Mouse (Mus musculus) spleen, adult 2 months (tissue): ENCODE results near the gene Xpr1. TPM values are rescaled to one million over a fixed set of nuclear protein-coding genes. Genes with fewer than 3 reads are reported as not detected.

Source experiments
- DNase-seq, 2 experiments: peaks; one replicate each; pipeline versions ENCODE4 v3.0.0 to v3.0.0-alpha.2; 2012 to 2021; ENCODE audit warnings: low spot score in 2 of 2, low read depth in 1 of 2
- H3K27ac ChIP-seq: fragments of 200-500 bp; 2 replicates; pipeline ENCODE4 v1.5.1; 2012; ENCODE audit warnings: low read length, inconsistent platforms; ENCODE audit not compliant: insufficient read depth
- H3K27me3 ChIP-seq: fragments of 200-500 bp; 2 replicates; pipeline ENCODE4 v1.6.1; 2012; ENCODE audit warnings: mild to moderate bottlenecking, moderate library complexity, low read length, inconsistent platforms; ENCODE audit not compliant: control insufficient read depth, insufficient read depth
- H3K36me3 ChIP-seq: fragments of 200-500 bp; 2 replicates; pipeline ENCODE4 v1.6.1; 2012; ENCODE audit warnings: mild to moderate bottlenecking, low read length, inconsistent platforms; ENCODE audit not compliant: control insufficient read depth, insufficient read depth
- H3K4me1 ChIP-seq: fragments of 200-500 bp; 2 replicates; pipeline ENCODE4 v1.6.1; 2011; ENCODE audit warnings: inconsistent platforms; ENCODE audit not compliant: control insufficient read depth, insufficient read depth, insufficient read length
- H3K4me3 ChIP-seq: fragments of 200-500 bp; 2 replicates; pipeline ENCODE4 v1.5.1; 2011; ENCODE audit warnings: mild to moderate bottlenecking, inconsistent platforms; ENCODE audit not compliant: insufficient read depth, insufficient read length; ENCODE audit errors: extremely low read depth
- CTCF ChIP-seq: fragments of 200-500 bp; IDR thresholded peaks from 2 replicates; pipeline ENCODE4 v1.5.1; 2011; ENCODE audit warnings: mild to moderate bottlenecking, inconsistent platforms; ENCODE audit not compliant: insufficient read depth, insufficient read length, insufficient replicate concordance; ENCODE audit errors: extremely low read depth
- POLR2A ChIP-seq: fragments of 200-500 bp; IDR thresholded peaks from 2 replicates; pipeline ENCODE4 v1.6.1; 2011; ENCODE audit warnings: low read depth, low read length, inconsistent platforms
- WGBS: fragments of 180-500 bp; shearing (Covaris S2); methylation state at CpG from one replicate; pipeline ENCODE4 v1.1.7; 2018; 5-methylcytosine and 5-hydroxymethylcytosine counted together
- polyA plus RNA-seq: library from polyadenylated mRNA; depleted of rRNA; stranded (reverse); fragments of >200 nt; gene quantifications from 2 replicates; pipeline ENCODE4 v1.2.3, GENCODE M21; 2012

The Xpr1 gene
- polyA plus RNA-seq, 1 experiment, result 6.2 TPM

DNA sequence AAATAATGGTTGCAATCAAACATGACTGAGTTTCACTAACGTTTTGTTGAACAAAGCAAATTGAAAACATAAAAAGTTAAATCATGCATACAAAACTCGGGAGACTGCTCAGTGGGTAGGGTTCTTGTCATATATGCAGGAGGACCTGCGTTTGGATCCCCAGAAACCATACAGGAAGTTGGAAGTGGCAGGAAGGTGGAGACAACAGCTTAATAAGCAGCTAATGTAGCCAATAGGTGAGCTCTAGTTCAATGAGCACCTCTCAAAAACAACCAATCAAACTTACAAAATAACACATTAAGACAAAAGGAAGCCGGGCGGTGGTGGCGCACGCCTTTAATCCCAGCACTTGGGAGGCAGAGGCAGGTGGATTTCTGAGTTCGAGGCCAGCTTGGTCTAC, 162.9 kb downstream of the Xpr1 start:
- DNase-seq, result no peak
- H3K4me1 ChIP-seq, result no peaks in the 10 kb centered on the region
- WGBS, result 84% methylated on average over 8 of the region's 8 CpGs
- no peak for TF ChIP-seq POLR2A
- no peak for TF ChIP-seq CTCF
- H3K4me3 ChIP-seq, result no peak overlapping the region
- H3K27me3 ChIP-seq, result no peaks in the 10 kb centered on the region
- H3K36me3 ChIP-seq, result no peaks in the 10 kb centered on the region
- H3K27ac ChIP-seq, result no peak overlapping the region

DNA sequence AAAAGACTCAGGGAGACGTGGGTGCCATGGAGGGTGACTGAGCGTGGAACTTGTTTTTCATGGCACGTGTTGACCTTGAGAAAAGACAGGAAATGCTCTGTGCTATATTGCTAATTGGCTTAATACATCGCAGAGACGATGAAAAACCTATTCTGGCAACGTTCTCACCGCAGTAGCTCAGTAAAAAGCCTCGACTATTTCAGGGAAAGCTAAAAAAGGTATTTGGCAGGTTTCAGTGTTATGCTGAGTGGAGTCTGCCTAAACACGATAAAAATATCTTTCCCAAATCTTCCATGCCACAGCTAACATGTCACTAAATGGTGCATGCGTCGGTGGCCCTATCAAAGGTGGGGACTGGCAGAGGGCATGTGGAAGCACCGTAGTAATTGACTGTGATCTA, 164.1 kb downstream of the Xpr1 start:
- Histone ChIP-seq H3K36me3 (no peaks in the 10 kb centered on the region), H3K27ac (no peak overlapping the region), H3K27me3 (no peaks in the 10 kb centered on the region), H3K4me3 (no peak overlapping the region), H3K4me1 (no peaks in the 10 kb centered on the region)
- WGBS, result 78% methylated on average over 12 of the region's 12 CpGs
- TF ChIP-seq CTCF (no peak), POLR2A (no peak)
- DNase-seq, result no peak

DNA sequence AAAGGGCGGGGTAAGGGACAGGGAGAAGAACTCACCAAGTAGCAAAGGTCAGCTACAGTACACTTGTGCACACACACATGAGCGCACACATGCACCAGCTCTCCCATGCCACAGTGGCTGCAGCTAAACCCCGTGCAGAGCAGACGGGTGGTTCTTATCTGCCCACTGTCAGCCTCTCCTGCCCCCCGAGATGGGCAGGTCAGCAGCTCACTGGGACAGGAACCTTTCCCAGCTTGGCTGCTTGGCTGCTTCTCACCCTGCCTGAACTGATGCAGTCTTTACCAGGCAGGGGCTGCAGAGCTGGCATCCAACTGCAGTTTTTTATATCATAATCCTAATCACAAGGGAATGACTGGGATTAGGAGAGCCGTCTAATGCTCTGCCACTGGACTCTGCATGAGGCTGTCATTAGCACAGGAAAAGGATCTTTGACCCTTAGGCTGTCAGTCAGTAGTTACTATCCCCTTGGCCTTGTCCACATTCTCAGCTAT, 164.5 kb downstream of the Xpr1 start:
- TF ChIP-seq POLR2A (no peak), CTCF (no peak)
- Histone ChIP-seq H3K4me1 (no peaks in the 10 kb centered on the region), H3K27me3 (no peaks in the 10 kb centered on the region), H3K36me3 (no peaks in the 10 kb centered on the region), H3K4me3 (no peak overlapping the region), H3K27ac (no peak overlapping the region)
- 69% methylated on average over 6 of the region's 6 CpGs for WGBS
- no peak for DNase-seq

DNA sequence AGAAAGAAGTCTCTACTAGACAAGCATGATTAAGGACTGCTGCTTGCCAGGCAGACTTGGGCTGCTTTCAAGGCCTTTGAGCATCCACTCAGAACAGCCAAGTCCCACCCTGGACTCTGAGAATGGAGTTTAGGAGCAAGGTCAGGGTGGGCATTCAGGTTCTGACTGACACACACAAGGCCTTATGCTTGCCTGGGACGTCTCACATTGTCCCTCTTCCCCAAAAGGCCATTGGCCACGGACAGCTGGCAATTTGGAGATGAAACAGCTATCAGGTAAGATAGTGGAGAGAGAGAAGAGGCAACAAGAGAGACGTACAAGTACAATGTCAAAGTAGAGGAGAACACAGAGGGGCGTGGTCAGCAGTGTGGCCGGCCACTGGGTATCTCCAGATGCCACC, 165.6 kb downstream of the Xpr1 start:
- Histone ChIP-seq H3K4me1 (no peaks in the 10 kb centered on the region), H3K27me3 (no peaks in the 10 kb centered on the region), H3K27ac (no peak overlapping the region), H3K4me3 (no peak overlapping the region), H3K36me3 (no peaks in the 10 kb centered on the region)
- TF ChIP-seq CTCF (no peak), POLR2A (no peak)
- no peak for DNase-seq
- 71% methylated on average over 5 of the region's 5 CpGs for WGBS

DNA sequence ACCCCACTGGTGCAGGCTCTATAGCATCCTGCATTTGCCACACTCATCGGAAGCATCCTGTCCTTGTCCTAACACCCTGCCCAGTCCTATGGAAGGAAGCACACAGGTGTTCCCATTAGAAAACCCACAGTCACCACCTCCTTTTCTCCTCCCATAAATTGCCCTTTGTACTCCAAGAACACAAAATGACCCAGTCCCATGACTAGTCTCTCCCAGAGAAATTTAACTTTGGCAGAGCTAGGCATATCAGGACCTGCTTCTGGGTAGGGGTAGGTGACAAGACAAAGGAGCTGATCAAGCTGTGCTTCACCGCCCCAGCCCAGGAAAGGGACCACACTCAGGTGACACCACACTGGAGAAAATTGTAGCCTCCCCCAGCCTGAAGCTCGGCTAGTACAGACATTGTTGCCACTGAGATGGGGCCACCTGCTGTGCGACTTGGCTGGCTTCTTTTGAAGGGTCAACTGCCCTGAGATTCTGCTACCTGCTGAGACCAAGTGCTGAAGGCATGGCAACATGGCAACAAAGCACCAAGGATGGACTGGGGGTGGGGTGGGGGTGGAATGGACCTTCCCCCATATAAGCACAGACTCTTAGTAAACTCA, 166.6 kb downstream of the Xpr1 start:
- WGBS, result 82% methylated on average over 4 of the region's 4 CpGs
- no peak for DNase-seq
- Histone ChIP-seq H3K4me3 (no peak overlapping the region), H3K27me3 (0 out of 2 replicates have a peak, but pooled peaks cover 2% of the 10 kb centered on the region), H3K4me1 (no peaks in the 10 kb centered on the region), H3K36me3 (no peaks in the 10 kb centered on the region), H3K27ac (no peak overlapping the region)
- TF ChIP-seq CTCF (no peak), POLR2A (no peak)

DNA sequence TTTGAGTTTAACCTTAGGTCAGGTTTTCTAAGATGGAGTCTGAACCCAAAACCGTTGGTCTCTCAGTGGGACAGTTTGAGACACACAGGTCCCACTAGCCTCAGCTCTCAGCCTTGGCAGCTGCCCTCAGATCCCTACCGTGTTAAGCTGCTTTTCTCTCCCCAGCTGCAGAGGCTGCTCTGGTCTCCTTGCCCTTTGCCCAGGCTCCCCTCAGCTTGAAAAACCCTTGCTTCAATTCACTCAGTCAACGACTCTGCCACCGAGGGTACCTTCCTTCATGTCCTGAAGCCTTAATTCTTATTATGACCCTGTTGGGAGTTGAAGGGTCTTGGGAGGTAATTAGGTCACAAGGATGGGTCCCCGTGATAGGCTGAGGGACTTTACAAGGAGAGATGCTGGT, 167.3 kb downstream of the Xpr1 start:
- Histone ChIP-seq H3K4me1 (no peaks in the 10 kb centered on the region), H3K4me3 (no peak overlapping the region), H3K27me3 (0 out of 2 replicates have a peak, but pooled peaks cover 4% of the 10 kb centered on the region), H3K36me3 (no peaks in the 10 kb centered on the region), H3K27ac (no peak overlapping the region)
- no peak for DNase-seq
- 71% methylated on average over 5 of the region's 5 CpGs for WGBS
- TF ChIP-seq CTCF, result no peak
- TF ChIP-seq POLR2A, result no peak

DNA sequence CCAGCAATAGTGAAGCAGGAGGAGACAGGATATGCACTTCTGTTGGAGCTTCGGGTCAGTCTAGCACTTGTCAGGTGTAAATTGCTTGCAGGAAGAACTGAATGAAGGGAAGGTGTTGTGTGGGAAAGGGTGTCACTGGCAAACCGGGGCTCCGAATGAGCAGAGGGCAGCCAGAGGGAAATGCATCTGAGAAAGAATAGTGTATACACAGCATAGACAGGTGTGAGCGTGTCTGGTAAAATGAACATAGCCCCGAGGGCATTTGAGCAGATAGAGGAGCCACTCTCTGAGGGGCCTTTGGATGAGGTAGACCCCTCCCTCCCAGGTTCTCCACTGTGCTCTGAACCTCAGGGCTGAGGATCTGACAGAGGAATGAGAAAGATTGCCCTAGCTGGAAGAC, 169.2 kb downstream of the Xpr1 start:
- H3K27ac ChIP-seq, result no peak overlapping the region
- peaks cover 9% of the 10 kb centered on the region for H3K4me1 ChIP-seq
- 70% methylated on average over 5 of the region's 5 CpGs for WGBS
- H3K36me3 ChIP-seq, result no peaks in the 10 kb centered on the region
- no peak for TF ChIP-seq POLR2A
- TF ChIP-seq CTCF, result no peak
- peaks cover 15% of the 10 kb centered on the region for H3K27me3 ChIP-seq
- DNase-seq, result no peak
- no peak overlapping the region for H3K4me3 ChIP-seq
